ENCODE assay signal across 13 mouse cellular contexts in the genomic region with DNA sequence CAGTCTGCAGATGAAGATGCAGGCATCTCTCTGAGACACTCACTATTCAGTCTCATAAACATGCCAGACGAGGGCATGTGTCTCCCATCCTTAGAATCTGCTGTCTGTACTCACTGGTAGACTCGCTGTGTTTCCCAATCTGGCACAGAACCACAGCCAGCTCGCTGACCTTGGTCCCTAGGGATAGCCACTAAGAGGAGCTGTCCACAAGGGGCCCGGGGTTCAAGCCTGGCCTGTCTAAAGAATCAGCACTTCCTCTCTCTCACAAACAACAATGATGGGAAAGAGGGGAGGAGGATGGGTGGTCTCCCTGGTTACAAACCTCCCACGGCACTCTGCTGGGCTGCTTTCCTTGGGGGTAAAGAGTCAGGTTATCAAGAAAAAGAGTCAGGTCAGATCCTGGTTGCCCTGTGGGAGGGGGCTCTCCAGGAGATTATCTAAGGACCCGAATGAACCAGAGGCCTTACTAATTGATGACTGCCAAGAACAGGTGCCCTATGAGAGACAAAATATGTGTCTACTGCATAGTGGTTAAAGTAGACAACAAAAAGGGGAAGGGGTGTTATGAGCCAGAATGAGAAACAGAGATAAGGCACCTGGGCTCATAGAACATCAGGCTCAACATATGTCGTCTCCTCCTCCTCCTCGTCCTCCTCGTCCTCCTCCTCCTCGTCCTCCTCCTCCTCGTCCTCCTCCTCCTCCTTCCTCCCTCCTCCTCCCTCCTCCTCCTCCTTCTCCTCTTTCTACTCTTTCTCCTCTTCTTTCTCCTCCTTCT. TPM values are rescaled to one million over a fixed set of nuclear protein-coding genes. Genes with fewer than 3 reads are reported as not detected.
DNase-seq lines count a peak whose midpoint lies in the region; ATAC-seq and TF ChIP-seq lines count a peak whose summit lies in the region.
"Had no signal": no experiment of that assay in that cellular context is flagged by ENCODE, and none has a peak within 500 bp of the region (broad histone marks: within the 10 kb centered on the region; RNA-seq: fewer than 3 reads in every experiment).

No protein-coding gene starts in this region.

- H3K4me1 ChIP-seq in heart, embryonic 10.5 days, result peaks cover 92% of the 10 kb centered on the region
- no peaks in the 10 kb centered on the region for H3K4me1 ChIP-seq in heart, adult 2 months (ENCODE audit: control insufficient read depth, insufficient read depth, low read length)
- H3K4me1 ChIP-seq in lung, embryonic 16.5 days (replicated peaks; ENCODE audit: control insufficient read depth, insufficient read depth, low read length), result peaks cover 29% of the 10 kb centered on the region
- H3K4me1 ChIP-seq in liver, embryonic 11.5 days (replicated peaks; ENCODE audit: control insufficient read depth, insufficient read depth, low read length), result peaks cover 61% of the 10 kb centered on the region

- no peak for TF ChIP-seq CTCF in heart, adult 2 months (IDR thresholded peaks at IDR 0.05)

- peak overlapping the region; percentile 86 for H3K27ac ChIP-seq in heart, embryonic 10.5 days
- H3K27ac ChIP-seq in heart, adult 2 months, result no peak overlapping the region
- no peak overlapping the region for H3K27ac ChIP-seq in lung, embryonic 16.5 days (ENCODE audit: low read length)
- peak overlapping the region; percentile 22; the same call in 1 of the 2 replicates for H3K27ac ChIP-seq in liver, embryonic 11.5 days (ENCODE audit: low read depth, low read length)

- H3K9me3 ChIP-seq in heart, embryonic 10.5 days, result no peaks in the 10 kb centered on the region
- no peaks in the 10 kb centered on the region for H3K9me3 ChIP-seq in lung, embryonic 16.5 days (ENCODE audit: control insufficient read depth, low read length)
- H3K9me3 ChIP-seq in liver, embryonic 11.5 days (ENCODE audit: control insufficient read depth, low read length), result no peaks in the 10 kb centered on the region

- no peaks in the 10 kb centered on the region for H3K79me2 ChIP-seq in heart, adult 2 months (replicated peaks; ENCODE audit: control insufficient read depth, insufficient read depth, low read length)

- no peak for TF ChIP-seq EP300 in heart, adult 2 months (IDR thresholded peaks at IDR 0.05; ENCODE audit: insufficient read depth, low read depth, low read length)

- no peak overlapping the region for H3K9ac ChIP-seq in heart, adult 2 months (ENCODE audit: low read depth, low read length)
- no peak overlapping the region for H3K9ac ChIP-seq in lung, embryonic 16.5 days (ENCODE audit: low read length)
- H3K9ac ChIP-seq in liver, embryonic 11.5 days (ENCODE audit: low read depth, low read length), result no peak overlapping the region

- intact Hi-C loops in heart, adult 2 months (cut with DNase I), result no loop called here

- DNase-seq in heart, embryonic 10.5 days (ENCODE audit: low spot score), result no peak
- no peak for DNase-seq in heart, adult 2 months
- no peak for DNase-seq in lung, postnatal 14 days
- peak; percentile 70 for DNase-seq in NIH3T3 (ENCODE audit: low read depth)
- DNase-seq in liver, embryonic 11.5 days (ENCODE audit: low spot score), result no peak
- DNase-seq in thymus, postnatal 25 days, result no peak
- DNase-seq in layer of hippocampus, postnatal 10 days (ENCODE audit: low spot score in 2 of 2), result no peak
- DNase-seq: gastrocnemius, postnatal 10 days; heart, postnatal 36 days; kidney, adult 9 months; layer of hippocampus, postnatal 36 days; spleen, adult 18-20 months had no signal

- TF ChIP-seq POLR2A in heart, adult 2 months (IDR thresholded peaks at IDR 0.05; ENCODE audit: insufficient read depth, low read depth, low read length), result no peak

- no peak overlapping the region for H3K4me2 ChIP-seq in lung, embryonic 16.5 days (ENCODE audit: low read depth, low read length)
- 0 out of 2 replicates have a peak overlapping the region, but pooled peaks have one; percentile 7 for H3K4me2 ChIP-seq in liver, embryonic 11.5 days

- ATAC-seq in lung, embryonic 16.5 days (ENCODE audit: low read depth), result peak; percentile 26; the same call in 1 of the 2 replicates
- ATAC-seq in liver, embryonic 11.5 days (replicated peaks; ENCODE audit: low FRiP score), result no peak

- H3K27me3 ChIP-seq in heart, embryonic 10.5 days (ENCODE audit: insufficient read depth, poor library complexity, severe bottlenecking), result no peaks in the 10 kb centered on the region
- H3K27me3 ChIP-seq in heart, adult 2 months (ENCODE audit: control insufficient read depth, insufficient read depth, low read length), result no peaks in the 10 kb centered on the region
- H3K27me3 ChIP-seq in lung, embryonic 16.5 days (ENCODE audit: control insufficient read depth, insufficient read depth, low read depth, low read length), result no peaks in the 10 kb centered on the region
- no peaks in the 10 kb centered on the region for H3K27me3 ChIP-seq in liver, embryonic 11.5 days (replicated peaks; ENCODE audit: control insufficient read depth, insufficient read depth, low read length)

- WGBS in heart, embryonic 10.5 days, result 21% methylated on average over 11 of the region's 11 CpGs
- WGBS in heart, adult 2 months, result 50% methylated on average over 10 of the region's 11 CpGs
- WGBS in lung, embryonic 16.5 days, result 19% methylated on average over 7 of the region's 11 CpGs
- WGBS in liver, embryonic 11.5 days, result 26% methylated on average over 11 of the region's 11 CpGs

- H3K4me3 ChIP-seq in heart, embryonic 10.5 days, result peak overlapping the region; percentile 5
- H3K4me3 ChIP-seq in heart, adult 2 months, result no peak overlapping the region
- H3K4me3 ChIP-seq in lung, embryonic 16.5 days (ENCODE audit: low read length), result no peak overlapping the region
- H3K4me3 ChIP-seq in liver, embryonic 11.5 days (ENCODE audit: low read depth, low read length), result no peak overlapping the region

- 0 out of 2 replicates have a peak, but pooled peaks cover 8% of the 10 kb centered on the region for H3K36me3 ChIP-seq in heart, embryonic 10.5 days
- H3K36me3 ChIP-seq in heart, adult 2 months (ENCODE audit: control insufficient read depth, insufficient read depth, low read length), result no peaks in the 10 kb centered on the region
- H3K36me3 ChIP-seq in lung, embryonic 16.5 days (ENCODE audit: control insufficient read depth, insufficient read depth, low read length), result no peaks in the 10 kb centered on the region
- no peaks in the 10 kb centered on the region for H3K36me3 ChIP-seq in liver, embryonic 11.5 days (ENCODE audit: control insufficient read depth, insufficient read depth, low read length)

RNA-seq across cellular contexts. Expression of gene Col18a1, which starts 8.9 kb away (rescaled TPM):
- polyA plus RNA-seq in heart, embryonic 10.5 days (2016; fragmentation: Nextera tagmentation; extraction: Ambion mirVana), result 232 and 318 TPM in 2 replicates
- total RNA-seq in heart, adult 2 months (2021), result 1 to 10 TPM; 9.3 to 9.8 TPM
- polyA plus RNA-seq in heart, adult 2 months (2012; rRNA removed), result 12.9 and 13.1 TPM in 2 replicates
- polyA plus RNA-seq in lung, embryonic 16.5 days (2015; fragmentation: Nextera tagmentation; extraction: Ambion mirVana), result 298 and 315 TPM in 2 replicates
- 55.3 and 60.2 TPM in 2 replicates for polyA plus RNA-seq in liver, embryonic 11.5 days (2014; fragmentation: Nextera tagmentation; extraction: Ambion mirVana)
- total RNA-seq in layer of hippocampus, postnatal 10 days (2021), result 10 to 100 TPM; 13.0 to 13.5 TPM

Comparison
In these comparisons a context has a peak if more than half of its experiments do, and no peak if none do; other contexts are left out.
1. H3K27ac ChIP-seq: peak in heart, embryonic 10.5 days (single experiment) and liver, embryonic 11.5 days (single experiment); none in heart, adult 2 months (single experiment) and lung, embryonic 16.5 days (single experiment).